Mouse (Mus musculus) lung, postnatal 0 days (tissue): ENCODE data around the gene Zfp740. TPM values are rescaled to one million over a fixed set of nuclear protein-coding genes. Genes with fewer than 3 reads are reported as not detected.
"Not testable (repeated sequence)": the region's sequence is repeated elsewhere in the genome, so short reads cannot be mapped to it uniquely, and the experiment has no call there.

Source experiments
- ATAC-seq: fragments of 200-750 bp; cut with Nextera tagmentation; 2 replicates; pipeline ENCODE4 v1.8.0; 2017; ENCODE audit warnings: moderate library complexity
- DNase-seq: peaks from one replicate; pipeline ENCODE4 v3.0.0-alpha.2; 2016; ENCODE audit warnings: low spot score
- H3K27ac ChIP-seq: fragments of 300-500 bp; sonication (generic); 2 replicates; pipeline ENCODE4 v1.5.1; 2014; ENCODE audit warnings: antibody characterized with exemption, mild to moderate bottlenecking, low read length, mixed read lengths
- H3K27me3 ChIP-seq: fragments of 300-500 bp; sonication (generic); replicated peaks from 2 replicates; pipeline ENCODE4 v1.6.1; 2014; ENCODE audit warnings: low read length, mixed read lengths; ENCODE audit not compliant: insufficient read depth
- H3K36me3 ChIP-seq: fragments of 300-500 bp; sonication (generic); 2 replicates; pipeline ENCODE4 v1.6.1; 2014; ENCODE audit warnings: low read length, mixed read lengths; ENCODE audit not compliant: insufficient read depth
- H3K4me1 ChIP-seq: fragments of 300-500 bp; sonication (generic); 2 replicates; pipeline ENCODE4 v1.6.1; 2014; ENCODE audit warnings: antibody characterized with exemption, low read depth, low read length, mixed read lengths; ENCODE audit not compliant: insufficient read depth
- H3K4me2 ChIP-seq: fragments of 300-500 bp; sonication (generic); replicated peaks from 2 replicates; pipeline ENCODE4 v1.6.1; 2014; ENCODE audit warnings: low read depth, mild to moderate bottlenecking, low read length, moderate library complexity, mixed read lengths
- H3K4me3 ChIP-seq: fragments of 300-500 bp; sonication (generic); 2 replicates; pipeline ENCODE4 v1.5.1; 2014; ENCODE audit warnings: low read depth, low read length
- H3K9ac ChIP-seq: fragments of 300-500 bp; sonication (generic); replicated peaks from 2 replicates; pipeline ENCODE4 v1.6.1; 2014; ENCODE audit warnings: low read depth, mild to moderate bottlenecking
- H3K9me3 ChIP-seq: fragments of 300-500 bp; sonication (generic); 2 replicates; pipeline ENCODE4 v1.6.1; 2016; ENCODE audit warnings: low read length, mixed read lengths
- CTCF ChIP-seq: IDR thresholded peaks from 2 replicates; pipeline ENCODE4 v1.5.1; 2016; ENCODE audit warnings: antibody characterized with exemption, mild to moderate bottlenecking
- EP300 ChIP-seq: IDR thresholded peaks from 2 replicates; pipeline ENCODE4 v1.6.1; 2016; ENCODE audit warnings: antibody characterized with exemption, mild to moderate bottlenecking, control low read depth
- WGBS: fragments of 180-500 bp; shearing (Covaris S2); extraction: QIAGEN DNeasy Blood & Tissue Kit; methylation state at CpG from one replicate; pipeline ENCODE4 v1.1.7; 2014; 5-methylcytosine and 5-hydroxymethylcytosine counted together
- polyA plus RNA-seq: library from polyadenylated mRNA; unstranded; fragments of >200 nt; fragmentation: Nextera tagmentation; extraction: Ambion mirVana; gene quantifications from 2 replicates; pipeline ENCODE4 v1.2.1, GENCODE M21; 2015

Zfp740 gene
- polyA plus RNA-seq, 1 experiment from 2014 or later = 31.9 TPM

- Histone ChIP-seq H3K9ac (no peak overlapping the region), H3K36me3 (peaks cover 20% of the 10 kb centered on the region; the same call in 1 of the 2 replicates), H3K9me3 (no peaks in the 10 kb centered on the region), H3K4me1 (no peaks in the 10 kb centered on the region), H3K27ac (no peak overlapping the region), H3K4me2 (no peak overlapping the region), H3K27me3 (no peaks in the 10 kb centered on the region), H3K4me3 (no peak overlapping the region)
- DNase-seq = no peak
- 77% methylated on average over 16 of the region's 16 CpGs for WGBS
- ATAC-seq = peak; percentile 20
- no peak for TF ChIP-seq CTCF
- no peak for TF ChIP-seq EP300
Observed at GRCm38 (mm10) chr15:102216459-102217228, 13.6 kb downstream of the Zfp740 start.

GRCm38 (mm10) chr15:102217325-102217724 lies 14.3 kb downstream of the Zfp740 start:
- 67% methylated on average over 7 of the region's 7 CpGs for WGBS
- no peak overlapping the region for H3K27ac ChIP-seq
- ATAC-seq (peak; percentile 32), DNase-seq (no peak)
- H3K4me2 ChIP-seq = no peak overlapping the region
- no peaks in the 10 kb centered on the region for H3K27me3 ChIP-seq
- H3K9me3 ChIP-seq = no peaks in the 10 kb centered on the region
- H3K9ac ChIP-seq = no peak overlapping the region
- H3K4me1 ChIP-seq = no peaks in the 10 kb centered on the region
- H3K4me3 ChIP-seq = no peak overlapping the region
- peaks cover 14% of the 10 kb centered on the region; the same call in 1 of the 2 replicates for H3K36me3 ChIP-seq
- TF ChIP-seq CTCF (no peak), EP300 (no peak)

GRCm38 (mm10) chr15:102222386-102222785 lies 19.3 kb downstream of the Zfp740 start:
- H3K27me3 ChIP-seq = peaks cover 10% of the 10 kb centered on the region
- no peak overlapping the region for H3K4me2 ChIP-seq
- no peak overlapping the region for H3K4me3 ChIP-seq
- no peak for DNase-seq
- no peaks in the 10 kb centered on the region for H3K36me3 ChIP-seq
- H3K9me3 ChIP-seq = no peaks in the 10 kb centered on the region
- no peak overlapping the region for H3K27ac ChIP-seq
- H3K9ac ChIP-seq = no peak overlapping the region
- peak; percentile 32 for TF ChIP-seq CTCF
- TF ChIP-seq EP300 = no peak
- 53% methylated on average over 10 of the region's 10 CpGs for WGBS
- no peak for ATAC-seq
- H3K4me1 ChIP-seq = peaks cover 4% of the 10 kb centered on the region; the same call in 1 of the 2 replicates

GRCm38 (mm10) chr15:102224186-102224991 lies 21.3 kb downstream of the Zfp740 start:
- ATAC-seq = peak; percentile 91
- peak; percentile 87 for DNase-seq

GRCm38 (mm10) chr15:102224992-102225617 lies 22.1 kb downstream of the Zfp740 start:
- ATAC-seq (no peak), DNase-seq (no peak)
- Histone ChIP-seq H3K9ac (peak overlapping the region; percentile 16; the same call in 1 of the 2 replicates), H3K9me3 (no peaks in the 10 kb centered on the region), H3K4me3 (peak overlapping the region; percentile 37), H3K4me1 (peaks cover 4% of the 10 kb centered on the region; the same call in 1 of the 2 replicates), H3K36me3 (no peaks in the 10 kb centered on the region), H3K4me2 (peak overlapping the region; percentile 83), H3K27me3 (peaks cover 10% of the 10 kb centered on the region), H3K27ac (no peak overlapping the region)
- WGBS = 10% methylated on average over 21 of the region's 21 CpGs
- TF ChIP-seq CTCF (no peak), EP300 (no peak)

More at GRCm38 (mm10) chr15:102224186-102224991, 21.3 kb downstream of the Zfp740 start:
- Histone ChIP-seq H3K9me3 (no peaks in the 10 kb centered on the region), H3K27ac (no peak overlapping the region), H3K4me3 (peak overlapping the region; percentile 37), H3K4me2 (peak overlapping the region; percentile 83), H3K4me1 (peaks cover 4% of the 10 kb centered on the region; the same call in 1 of the 2 replicates), H3K36me3 (no peaks in the 10 kb centered on the region), H3K9ac (peak overlapping the region; percentile 16; the same call in 1 of the 2 replicates), H3K27me3 (peaks cover 10% of the 10 kb centered on the region)
- TF ChIP-seq EP300 (no peak), CTCF (peak; percentile 89)
- WGBS = 3% methylated on average over 42 of the region's 43 CpGs

GRCm38 (mm10) chr15:102225619-102226018 lies 22.6 kb downstream of the Zfp740 start:
- WGBS = 70% methylated on average over 6 of the region's 6 CpGs
- not testable (repeated sequence) for H3K9me3 ChIP-seq, H3K4me3 ChIP-seq, H3K36me3 ChIP-seq, H3K4me2 ChIP-seq, ATAC-seq, H3K27ac ChIP-seq, DNase-seq, H3K4me1 ChIP-seq, H3K9ac ChIP-seq, H3K27me3 ChIP-seq
